Mouse (Mus musculus): Measurements from ENCODE around the gene Ccr5.

DNA sequence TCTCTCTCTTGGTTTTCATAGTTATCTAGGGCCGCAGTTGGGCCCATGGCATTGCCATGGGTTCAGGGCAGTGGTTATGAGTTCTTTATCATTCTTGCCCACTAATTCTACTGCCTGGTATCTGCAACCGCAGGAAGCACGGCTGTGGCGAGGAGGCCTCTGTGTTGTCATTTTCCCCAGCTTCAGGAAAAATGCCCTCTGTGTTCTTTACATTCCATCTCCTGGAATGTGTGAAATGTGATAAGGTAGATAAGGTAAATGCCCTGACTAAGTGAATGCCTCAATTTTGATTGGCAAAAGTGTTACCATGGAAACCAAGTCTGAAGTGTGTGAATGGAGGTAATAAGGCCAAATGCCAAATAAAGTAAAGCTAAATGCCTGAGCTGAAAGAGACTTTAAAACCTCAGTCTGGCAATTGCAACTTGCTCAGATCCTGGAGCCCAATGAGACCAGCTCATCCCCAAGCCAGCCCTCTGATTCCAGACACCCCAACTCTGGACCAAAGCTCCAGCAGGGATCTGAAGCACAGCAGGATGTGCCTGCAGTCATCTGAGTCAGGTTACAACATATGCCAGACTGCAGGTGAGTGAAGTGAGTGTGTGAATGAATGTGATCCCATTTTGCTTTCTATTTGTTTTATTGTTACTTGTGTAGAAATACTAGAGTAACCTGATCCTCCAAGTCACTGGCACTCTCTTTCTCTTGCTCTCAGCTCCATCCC is 16.9 kb downstream of the Ccr5 start:
- TF ChIP-seq TAL1 (IDR thresholded peaks at IDR 0.05; ENCODE audit: low read length) (peak; percentile 72), GATA1 (IDR thresholded peaks at IDR 0.05; ENCODE audit: low read length) (peak; percentile 61)
